Mouse (Mus musculus): ENCODE data around the gene Atg4b. TPM values are rescaled to one million over a fixed set of nuclear protein-coding genes. Genes with fewer than 3 reads are reported as not detected.

Atg4b gene
- polyA plus RNA-seq, 1 experiment from 2014 or later, result 87.6 TPM

Other genes with a start within 250 kb of the Atg4b start
- gene Farp2, start 239.4 kb upstream of the Atg4b start, polyA plus RNA-seq (2016; fragmentation: Nextera tagmentation; extraction: Ambion mirVana), result 1.2 and 1.5 TPM in 2 replicates
- 60.1 and 65.0 TPM in 2 replicates for gene Stk25, start 92.8 kb upstream of the Atg4b start, polyA plus RNA-seq (2016; fragmentation: Nextera tagmentation; extraction: Ambion mirVana)
- gene Bok, start 65.8 kb upstream of the Atg4b start, polyA plus RNA-seq (2016; fragmentation: Nextera tagmentation; extraction: Ambion mirVana), result 8.7 TPM in 2 replicates
- gene Thap4, start 3.4 kb downstream of the Atg4b start, polyA plus RNA-seq (2016; fragmentation: Nextera tagmentation; extraction: Ambion mirVana), result 19.3 and 22.2 TPM in 2 replicates
- gene Dtymk, start 50.4 kb downstream of the Atg4b start, polyA plus RNA-seq (2016; fragmentation: Nextera tagmentation; extraction: Ambion mirVana), result 197 and 199 TPM in 2 replicates
- 15.5 and 17.1 TPM in 2 replicates for gene Ing5, start 52.5 kb downstream of the Atg4b start, polyA plus RNA-seq (2016; fragmentation: Nextera tagmentation; extraction: Ambion mirVana)
- 7.6 and 8.0 TPM in 2 replicates for gene D2hgdh, start 73.4 kb downstream of the Atg4b start, polyA plus RNA-seq (2016; fragmentation: Nextera tagmentation; extraction: Ambion mirVana)
- gene Gal3st2, start 109.8 kb downstream of the Atg4b start, polyA plus RNA-seq (2016; fragmentation: Nextera tagmentation; extraction: Ambion mirVana), result not detected in 2 replicates
- gene Gal3st2b, start 166.8 kb downstream of the Atg4b start, polyA plus RNA-seq (2016; fragmentation: Nextera tagmentation; extraction: Ambion mirVana), result not detected in 2 replicates
- not detected in 2 replicates for gene Gal3st2c, start 239.0 kb downstream of the Atg4b start, polyA plus RNA-seq (2016; fragmentation: Nextera tagmentation; extraction: Ambion mirVana)